Mouse (Mus musculus) neural tube, embryonic 15.5 days (tissue): ENCODE measurements at regions not wholly inside any gene's neighbourhood (a gene's known extent, or its start where the extent isn't known, plus 50 kb on each side); places are given as distances from the start of the nearest gene placed in this dataset.

Experiments
- ATAC-seq: fragments of 200-750 bp; cut with Nextera tagmentation; 2 replicates; pipeline ENCODE4 v1.8.0; 2017; ENCODE audit warnings: mild to moderate bottlenecking, moderate TSS enrichment, moderate library complexity; ENCODE audit not compliant: low FRiP score
- H3K27ac ChIP-seq: fragments of 300-500 bp; sonication (generic); replicated peaks from 2 replicates; pipeline ENCODE4 v1.5.1; 2015; ENCODE audit warnings: mild to moderate bottlenecking, inconsistent platforms
- H3K27me3 ChIP-seq: fragments of 300-500 bp; sonication (generic); replicated peaks from 2 replicates; pipeline ENCODE4 v1.6.1; 2015; ENCODE audit warnings: inconsistent platforms
- H3K36me3 ChIP-seq: fragments of 300-500 bp; sonication (generic); 2 replicates; pipeline ENCODE4 v1.6.1; 2015; ENCODE audit warnings: inconsistent platforms
- H3K4me1 ChIP-seq: fragments of 300-500 bp; sonication (generic); 2 replicates; pipeline ENCODE4 v1.6.1; 2015; ENCODE audit warnings: inconsistent platforms
- H3K4me2 ChIP-seq: fragments of 300-500 bp; sonication (generic); 2 replicates; pipeline ENCODE4 v1.6.1; 2015; ENCODE audit warnings: inconsistent platforms, mild to moderate bottlenecking, moderate library complexity
- H3K4me3 ChIP-seq: fragments of 300-500 bp; sonication (generic); replicated peaks from 2 replicates; pipeline ENCODE4 v1.5.1; 2015; ENCODE audit warnings: mild to moderate bottlenecking, inconsistent platforms
- H3K9ac ChIP-seq: fragments of 300-500 bp; sonication (generic); replicated peaks from 2 replicates; pipeline ENCODE4 v1.6.1; 2015; ENCODE audit warnings: mild to moderate bottlenecking, inconsistent platforms
- H3K9me3 ChIP-seq: fragments of 300-500 bp; sonication (generic); replicated peaks from 2 replicates; pipeline ENCODE4 v1.6.1; 2016; ENCODE audit warnings: inconsistent platforms
- WGBS: fragments of 180-500 bp; shearing (Covaris S2); methylation state at CpG from one replicate; pipeline ENCODE4 v1.1.7; 2015; ENCODE audit warnings: mixed read lengths; 5-methylcytosine and 5-hydroxymethylcytosine counted together

- no peak overlapping the region for H3K4me2 ChIP-seq
- 19% methylated on average over 2 of the region's 2 CpGs for WGBS
- peak; percentile 79 for ATAC-seq
These were observed 108.0 kb upstream of the Peli2 start for GRCm38 (mm10) chr14:48012361-48013215.

GRCm38 (mm10) chr14:48013431-48013830 lies 107.2 kb upstream of the Peli2 start:
- Histone ChIP-seq H3K4me1 (no peaks in the 10 kb centered on the region), H3K4me2 (no peak overlapping the region), H3K9me3 (no peaks in the 10 kb centered on the region), H3K36me3 (no peaks in the 10 kb centered on the region), H3K27me3 (no peaks in the 10 kb centered on the region), H3K4me3 (no peak overlapping the region), H3K27ac (no peak overlapping the region), H3K9ac (no peak overlapping the region)
- ATAC-seq, result no peak
- WGBS, result 94% methylated on average over 1 of the region's 1 CpGs

More at GRCm38 (mm10) chr14:48012361-48013215, 108.0 kb upstream of the Peli2 start:
- H3K9ac ChIP-seq, result no peak overlapping the region
- no peaks in the 10 kb centered on the region for H3K27me3 ChIP-seq
- no peaks in the 10 kb centered on the region for H3K4me1 ChIP-seq
- no peaks in the 10 kb centered on the region for H3K9me3 ChIP-seq
- H3K27ac ChIP-seq, result peak overlapping the region; percentile 49; the same call in 1 of the 2 replicates
- no peak overlapping the region for H3K4me3 ChIP-seq
- no peaks in the 10 kb centered on the region for H3K36me3 ChIP-seq

- Histone ChIP-seq H3K9ac (no peak overlapping the region), H3K36me3 (no peaks in the 10 kb centered on the region), H3K4me1 (no peaks in the 10 kb centered on the region), H3K4me3 (no peak overlapping the region), H3K27me3 (no peaks in the 10 kb centered on the region), H3K9me3 (no peaks in the 10 kb centered on the region), H3K27ac (no peak overlapping the region), H3K4me2 (no peak overlapping the region)
- WGBS, result 90% methylated on average over 2 of the region's 2 CpGs
- ATAC-seq, result no peak
These were observed 105.8 kb upstream of the Peli2 start for GRCm38 (mm10) chr14:48014776-48015175.

GRCm38 (mm10) chr14:48017971-48018370 lies 102.7 kb upstream of the Peli2 start:
- no peaks in the 10 kb centered on the region for H3K4me1 ChIP-seq
- H3K4me2 ChIP-seq, result no peak overlapping the region
- H3K36me3 ChIP-seq, result no peaks in the 10 kb centered on the region
- ATAC-seq, result no peak
- no peak overlapping the region for H3K9ac ChIP-seq
- no peak overlapping the region for H3K27ac ChIP-seq
- no peak overlapping the region for H3K4me3 ChIP-seq
- no peaks in the 10 kb centered on the region for H3K9me3 ChIP-seq
- WGBS, result 92% methylated on average over 6 of the region's 6 CpGs
- H3K27me3 ChIP-seq, result no peaks in the 10 kb centered on the region

- Histone ChIP-seq H3K27ac (no peak overlapping the region), H3K4me3 (no peak overlapping the region), H3K36me3 (no peaks in the 10 kb centered on the region), H3K9ac (no peak overlapping the region), H3K27me3 (no peaks in the 10 kb centered on the region), H3K4me1 (no peaks in the 10 kb centered on the region), H3K9me3 (no peaks in the 10 kb centered on the region), H3K4me2 (no peak overlapping the region)
- 85% methylated on average over 5 of the region's 5 CpGs for WGBS
- no peak for ATAC-seq
These were observed 101.3 kb upstream of the Peli2 start for GRCm38 (mm10) chr14:48019331-48019730.

GRCm38 (mm10) chr14:48022271-48022670 lies 98.4 kb upstream of the Peli2 start:
- 85% methylated on average over 4 of the region's 4 CpGs for WGBS
- H3K4me2 ChIP-seq, result no peak overlapping the region
- H3K27ac ChIP-seq, result no peak overlapping the region
- H3K36me3 ChIP-seq, result no peaks in the 10 kb centered on the region
- no peaks in the 10 kb centered on the region for H3K4me1 ChIP-seq
- H3K9ac ChIP-seq, result no peak overlapping the region
- H3K27me3 ChIP-seq, result no peaks in the 10 kb centered on the region
- no peaks in the 10 kb centered on the region for H3K9me3 ChIP-seq
- ATAC-seq, result no peak
- H3K4me3 ChIP-seq, result no peak overlapping the region

- no peaks in the 10 kb centered on the region for H3K27me3 ChIP-seq
- 59% methylated on average over 8 of the region's 8 CpGs for WGBS
- no peak overlapping the region for H3K4me2 ChIP-seq
- ATAC-seq, result no peak
- H3K4me1 ChIP-seq, result no peaks in the 10 kb centered on the region
- no peaks in the 10 kb centered on the region for H3K9me3 ChIP-seq
- no peak overlapping the region for H3K4me3 ChIP-seq
- H3K36me3 ChIP-seq, result no peaks in the 10 kb centered on the region
- H3K27ac ChIP-seq, result no peak overlapping the region
- no peak overlapping the region for H3K9ac ChIP-seq
These were observed 96.5 kb upstream of the Peli2 start for GRCm38 (mm10) chr14:48024051-48024693.

GRCm38 (mm10) chr14:48039286-48039790 lies 81.3 kb upstream of the Peli2 start:
- H3K36me3 ChIP-seq, result no peaks in the 10 kb centered on the region

GRCm38 (mm10) chr14:48046094-48046493 lies 74.5 kb upstream of the Peli2 start:
- H3K36me3 ChIP-seq, result no peaks in the 10 kb centered on the region
- no peaks in the 10 kb centered on the region for H3K4me1 ChIP-seq
- no peak overlapping the region for H3K9ac ChIP-seq
- no peak overlapping the region for H3K4me3 ChIP-seq
- no peak overlapping the region for H3K4me2 ChIP-seq
- H3K27ac ChIP-seq, result no peak overlapping the region
- no peak for ATAC-seq
- no peaks in the 10 kb centered on the region for H3K9me3 ChIP-seq
- H3K27me3 ChIP-seq, result no peaks in the 10 kb centered on the region
- 88% methylated on average over 9 of the region's 9 CpGs for WGBS

More at GRCm38 (mm10) chr14:48039286-48039790, 81.3 kb upstream of the Peli2 start:
- no peak for ATAC-seq
- Histone ChIP-seq H3K27me3 (no peaks in the 10 kb centered on the region), H3K9me3 (no peaks in the 10 kb centered on the region), H3K9ac (no peak overlapping the region), H3K4me2 (no peak overlapping the region), H3K4me3 (no peak overlapping the region), H3K27ac (no peak overlapping the region), H3K4me1 (no peaks in the 10 kb centered on the region)
- WGBS, result 54% methylated on average over 4 of the region's 4 CpGs

- Histone ChIP-seq H3K27ac (no peak overlapping the region), H3K9me3 (no peaks in the 10 kb centered on the region), H3K9ac (no peak overlapping the region), H3K27me3 (no peaks in the 10 kb centered on the region), H3K4me1 (no peaks in the 10 kb centered on the region), H3K4me3 (no peak overlapping the region), H3K36me3 (no peaks in the 10 kb centered on the region), H3K4me2 (no peak overlapping the region)
- WGBS, result 89% methylated on average over 1 of the region's 1 CpGs
- no peak for ATAC-seq
These were observed 73.8 kb upstream of the Peli2 start for GRCm38 (mm10) chr14:48046831-48047230.

- WGBS, result 79% methylated on average over 5 of the region's 5 CpGs
- no peak overlapping the region for H3K4me3 ChIP-seq
- no peaks in the 10 kb centered on the region for H3K36me3 ChIP-seq
- H3K4me2 ChIP-seq, result no peak overlapping the region
- no peak for ATAC-seq
- no peaks in the 10 kb centered on the region for H3K27me3 ChIP-seq
- H3K27ac ChIP-seq, result no peak overlapping the region
- H3K9ac ChIP-seq, result no peak overlapping the region
- H3K4me1 ChIP-seq, result 0 out of 2 replicates have a peak, but pooled peaks cover 3% of the 10 kb centered on the region
- H3K9me3 ChIP-seq, result no peaks in the 10 kb centered on the region
These were observed 70.7 kb upstream of the Peli2 start for GRCm38 (mm10) chr14:48049698-48050459.
